8 mouse cellular contexts compared by ENCODE assay signal in the genomic region with DNA sequence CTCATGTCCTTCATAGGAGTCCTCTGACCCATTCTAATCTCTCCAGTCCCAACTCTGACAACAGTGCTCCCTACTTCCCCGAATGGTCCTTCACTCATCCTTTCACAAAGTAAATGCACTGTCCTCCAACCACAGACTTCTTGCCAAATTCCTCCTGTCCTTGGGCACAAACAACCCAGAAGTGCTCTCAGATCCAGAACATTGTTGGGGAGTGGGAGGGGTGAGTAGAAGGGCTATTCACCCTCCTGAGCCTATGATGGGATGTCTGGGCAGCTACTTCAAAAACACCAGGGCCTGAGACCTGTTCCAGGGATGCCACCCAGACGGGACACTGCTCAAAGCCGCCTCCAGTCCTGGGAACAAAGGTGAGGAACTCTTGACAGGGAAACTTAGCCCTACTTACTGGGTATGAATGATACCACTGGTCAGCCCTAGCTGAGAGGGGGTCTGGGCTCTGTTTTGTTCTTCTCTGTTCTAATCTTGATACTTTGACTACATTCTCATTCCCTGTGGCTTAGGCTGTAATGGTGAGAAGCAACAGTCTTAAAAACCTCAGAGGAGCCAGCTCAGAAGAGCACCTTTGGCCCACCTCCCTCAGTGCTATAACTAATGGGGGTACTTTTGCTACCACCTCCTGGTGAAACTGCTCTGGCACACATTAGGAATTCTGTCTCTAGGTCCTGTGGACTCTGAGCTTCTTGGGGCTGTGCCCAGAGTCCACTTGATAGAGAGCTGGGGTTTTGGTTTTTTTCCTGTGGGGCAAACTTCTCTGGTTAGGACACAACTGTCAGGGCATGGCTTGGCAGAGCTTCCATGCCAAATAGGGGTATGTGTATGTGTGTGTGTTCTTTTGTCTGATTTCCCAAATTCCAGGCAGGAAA.
DNase-seq lines count a peak whose midpoint lies in the region; ATAC-seq lines count a peak whose summit lies in the region.

No protein-coding gene starts in this region.

- WGBS in heart, embryonic 12.5 days, result 78% methylated on average over 3 of the region's 3 CpGs
- 85% methylated on average over 3 of the region's 3 CpGs for WGBS in kidney, embryonic 16.5 days
- 67% methylated on average over 3 of the region's 3 CpGs for WGBS in midbrain, embryonic 13.5 days

- H3K9ac ChIP-seq in heart, embryonic 12.5 days, result no peak overlapping the region; the same call in 1 of the 2 replicates
- peak overlapping the region; percentile 58 for H3K9ac ChIP-seq in kidney, embryonic 16.5 days (replicated peaks; ENCODE audit: low read length)
- no peak overlapping the region for H3K9ac ChIP-seq in midbrain, embryonic 13.5 days (replicated peaks)

- 0 out of 2 replicates have a peak, but pooled peaks cover 2% of the 10 kb centered on the region for H3K9me3 ChIP-seq in heart, embryonic 12.5 days (replicated peaks)
- no peaks in the 10 kb centered on the region for H3K9me3 ChIP-seq in kidney, embryonic 16.5 days (ENCODE audit: low read length)
- no peaks in the 10 kb centered on the region for H3K9me3 ChIP-seq in midbrain, embryonic 13.5 days

- DNase-seq in adrenal gland, postnatal 10 days, result peak; percentile 66
- no peak for DNase-seq in adrenal gland, postnatal 4 days (ENCODE audit: low spot score in 2 of 2)
- DNase-seq in NIH3T3 (ENCODE audit: low read depth), result peak; percentile 92
- no peak for DNase-seq in spleen, postnatal 4 days (ENCODE audit: low spot score in 2 of 2)
- DNase-seq in urinary bladder, adult 18-20 months (ENCODE audit: low spot score in 2 of 2), result no peak

- no peaks in the 10 kb centered on the region for H3K36me3 ChIP-seq in heart, embryonic 12.5 days
- H3K36me3 ChIP-seq in kidney, embryonic 16.5 days (ENCODE audit: insufficient read depth, low read length), result no peaks in the 10 kb centered on the region
- H3K36me3 ChIP-seq in midbrain, embryonic 13.5 days, result no peaks in the 10 kb centered on the region

- H3K4me3 ChIP-seq in heart, embryonic 12.5 days, result no peak overlapping the region
- H3K4me3 ChIP-seq in kidney, embryonic 16.5 days (ENCODE audit: low read length), result no peak overlapping the region
- no peak overlapping the region for H3K4me3 ChIP-seq in midbrain, embryonic 13.5 days (replicated peaks)

- no peaks in the 10 kb centered on the region for H3K27me3 ChIP-seq in heart, embryonic 12.5 days (replicated peaks)
- no peaks in the 10 kb centered on the region for H3K27me3 ChIP-seq in kidney, embryonic 16.5 days (ENCODE audit: insufficient read depth, low read length)
- no peaks in the 10 kb centered on the region; the same call in 1 of the 2 replicates for H3K27me3 ChIP-seq in midbrain, embryonic 13.5 days

- no peak for ATAC-seq in heart, embryonic 12.5 days (ENCODE audit: insufficient number of reproducible peaks, low FRiP score)
- ATAC-seq in kidney, embryonic 16.5 days (ENCODE audit: low FRiP score, low TSS enrichment), result peak; percentile 46; the same call in 1 of the 2 replicates
- ATAC-seq in midbrain, embryonic 13.5 days, result no peak; the same call in none of the 2 replicates

- peak overlapping the region; percentile 52 for H3K27ac ChIP-seq in heart, embryonic 12.5 days (ENCODE audit: poor library complexity, severe bottlenecking)
- H3K27ac ChIP-seq in kidney, embryonic 16.5 days (ENCODE audit: low read length), result peak overlapping the region; percentile 91
- peak overlapping the region; percentile 88 for H3K27ac ChIP-seq in midbrain, embryonic 13.5 days

- H3K4me2 ChIP-seq in heart, embryonic 12.5 days, result no peak overlapping the region
- no peak overlapping the region for H3K4me2 ChIP-seq in kidney, embryonic 16.5 days (replicated peaks; ENCODE audit: low read depth, low read length)
- H3K4me2 ChIP-seq in midbrain, embryonic 13.5 days (replicated peaks), result no peak overlapping the region

- peaks cover 78% of the 10 kb centered on the region for H3K4me1 ChIP-seq in heart, embryonic 12.5 days (replicated peaks)
- peaks cover 63% of the 10 kb centered on the region for H3K4me1 ChIP-seq in kidney, embryonic 16.5 days (ENCODE audit: insufficient read depth, low read length)
- H3K4me1 ChIP-seq in midbrain, embryonic 13.5 days (replicated peaks), result peaks cover 49% of the 10 kb centered on the region

Comparison
In these comparisons a context has a peak if more than half of its experiments do, and no peak if none do; other contexts are left out.
1. DNase-seq: peak in adrenal gland, postnatal 10 days (single experiment) and NIH3T3 (single experiment); none in adrenal gland, postnatal 4 days (0 of 2), spleen, postnatal 4 days (0 of 2) and urinary bladder, adult 18-20 months (0 of 2).
2. Peak in every context shown above with its lines, with median percentiles within 50 percentile points of each other: H3K27ac ChIP-seq.